Mouse (Mus musculus): Measurements from ENCODE around the gene Ppp2r5d. TPM values are rescaled to one million over a fixed set of nuclear protein-coding genes. Genes with fewer than 3 reads are reported as not detected.

Ppp2r5d gene
- polyA plus RNA-seq, 2 experiments, result 83.2 to 115 TPM

DNA sequence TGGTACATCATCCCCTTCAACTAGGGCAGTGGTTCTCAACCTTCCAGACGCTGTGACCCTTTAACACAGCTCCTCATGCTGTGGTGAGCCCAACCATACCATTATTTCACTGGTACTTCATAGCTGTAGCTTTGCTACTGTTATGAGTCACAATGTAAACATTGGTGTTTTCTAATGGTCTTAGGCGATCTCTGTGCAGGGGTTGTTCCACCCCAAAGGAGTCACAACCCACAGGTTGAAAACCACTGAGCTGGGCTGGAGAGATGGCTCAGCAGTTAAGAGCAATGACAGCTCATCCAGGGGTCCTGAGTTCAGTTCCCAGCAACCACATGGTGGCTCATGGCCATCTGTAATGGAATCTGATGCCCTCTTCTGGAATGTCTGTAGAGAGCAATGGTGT is 13.5 kb downstream of the Ppp2r5d start:
- DNase-seq (ENCODE audit: low spot score) (no peak), ATAC-seq (ENCODE audit: low FRiP score, low read depth) (no peak)
- WGBS, result 96% methylated on average over 2 of the region's 2 CpGs
- Histone ChIP-seq H3K9me3 (ENCODE audit: control insufficient read depth, low read length) (no peaks in the 10 kb centered on the region), H3K4me2 (replicated peaks; ENCODE audit: low read depth, low read length, severe bottlenecking) (no peak overlapping the region), H3K27ac (replicated peaks; ENCODE audit: low read depth, low read length) (no peak overlapping the region), H3K36me3 (ENCODE audit: control insufficient read depth, insufficient read depth, low read length) (peaks cover 39% of the 10 kb centered on the region), H3K27me3 (ENCODE audit: control insufficient read depth, insufficient read depth, low read length) (no peaks in the 10 kb centered on the region), H3K4me1 (ENCODE audit: control insufficient read depth, insufficient read depth, low read length) (no peaks in the 10 kb centered on the region), H3K9ac (ENCODE audit: low read depth, low read length, severe bottlenecking) (no peak overlapping the region), H3K4me3 (replicated peaks; ENCODE audit: low read length) (no peak overlapping the region)
- no peak for TF ChIP-seq POLR2A (IDR thresholded peaks at IDR 0.05; ENCODE audit: borderline replicate concordance, extremely low read depth, insufficient read depth, insufficient read length)

DNA sequence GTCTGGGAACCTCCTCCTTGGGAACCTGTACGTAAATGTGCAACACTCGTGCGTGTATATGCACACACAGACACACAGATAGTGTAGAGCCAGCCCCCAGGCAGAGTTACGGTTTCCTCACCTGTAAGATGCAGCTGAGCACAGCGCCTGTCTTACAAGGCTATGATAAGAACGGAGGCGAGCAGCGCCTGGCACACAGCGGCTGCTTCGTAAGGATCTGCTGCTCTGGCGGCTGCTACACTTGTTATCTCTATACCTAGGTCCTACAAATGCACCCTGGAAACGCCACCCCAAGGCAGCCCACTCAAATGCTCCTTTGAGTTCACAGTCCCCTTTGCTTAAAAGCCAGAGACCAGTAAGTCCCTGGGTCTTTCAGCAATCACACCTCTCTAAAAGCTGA is 14.2 kb downstream of the Ppp2r5d start:
- H3K9ac ChIP-seq (ENCODE audit: low read depth, low read length, severe bottlenecking), result no peak overlapping the region
- H3K4me3 ChIP-seq (replicated peaks; ENCODE audit: low read length), result no peak overlapping the region
- H3K4me2 ChIP-seq (replicated peaks; ENCODE audit: low read depth, low read length, severe bottlenecking), result no peak overlapping the region
- TF ChIP-seq POLR2A (IDR thresholded peaks at IDR 0.05; ENCODE audit: borderline replicate concordance, extremely low read depth, insufficient read depth, insufficient read length), result no peak
- no peaks in the 10 kb centered on the region for H3K9me3 ChIP-seq (ENCODE audit: control insufficient read depth, low read length)
- H3K4me1 ChIP-seq (ENCODE audit: control insufficient read depth, insufficient read depth, low read length), result no peaks in the 10 kb centered on the region
- WGBS, result 96% methylated on average over 12 of the region's 12 CpGs
- peaks cover 46% of the 10 kb centered on the region for H3K36me3 ChIP-seq (ENCODE audit: control insufficient read depth, insufficient read depth, low read length)
- no peak overlapping the region for H3K27ac ChIP-seq (replicated peaks; ENCODE audit: low read depth, low read length)
- no peaks in the 10 kb centered on the region for H3K27me3 ChIP-seq (ENCODE audit: control insufficient read depth, insufficient read depth, low read length)
- ATAC-seq (ENCODE audit: low FRiP score, low read depth) (no peak), DNase-seq (ENCODE audit: low spot score) (no peak)

DNA sequence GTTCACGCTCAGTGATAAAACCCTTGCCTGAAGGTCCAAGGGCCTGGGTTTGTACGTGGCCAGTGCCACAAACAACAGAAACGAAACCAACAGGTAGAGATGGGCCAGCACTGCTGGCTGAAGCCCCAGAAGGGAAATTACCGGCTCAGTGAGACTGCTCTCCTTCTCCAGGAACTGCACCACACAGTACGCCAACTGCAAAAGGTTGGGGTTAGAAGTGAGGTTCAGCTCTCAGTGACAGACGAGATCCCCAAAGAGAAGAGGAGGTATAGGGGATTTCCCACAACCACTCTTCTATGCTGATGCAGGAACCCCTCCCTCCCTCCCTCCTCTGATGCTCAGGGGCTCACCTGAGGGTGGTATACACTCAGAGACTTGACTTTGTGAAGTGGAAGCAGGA is 19.0 kb downstream of the Ppp2r5d start:
- no peaks in the 10 kb centered on the region for H3K27me3 ChIP-seq (ENCODE audit: control insufficient read depth, insufficient read depth, low read length)
- DNase-seq (ENCODE audit: low spot score) (no peak), ATAC-seq (ENCODE audit: low FRiP score, low read depth) (no peak)
- no peak overlapping the region for H3K27ac ChIP-seq (replicated peaks; ENCODE audit: low read depth, low read length)
- peaks cover 65% of the 10 kb centered on the region for H3K36me3 ChIP-seq (ENCODE audit: control insufficient read depth, insufficient read depth, low read length)
- H3K4me1 ChIP-seq (ENCODE audit: control insufficient read depth, insufficient read depth, low read length), result peaks cover 5% of the 10 kb centered on the region
- no peaks in the 10 kb centered on the region for H3K9me3 ChIP-seq (ENCODE audit: control insufficient read depth, low read length)
- 91% methylated on average over 6 of the region's 6 CpGs for WGBS
- H3K4me3 ChIP-seq (replicated peaks; ENCODE audit: low read length), result no peak overlapping the region
- no peak overlapping the region for H3K4me2 ChIP-seq (replicated peaks; ENCODE audit: low read depth, low read length, severe bottlenecking)
- H3K9ac ChIP-seq (ENCODE audit: low read depth, low read length, severe bottlenecking), result no peak overlapping the region
- no peak for TF ChIP-seq POLR2A (IDR thresholded peaks at IDR 0.05; ENCODE audit: borderline replicate concordance, extremely low read depth, insufficient read depth, insufficient read length)

DNA sequence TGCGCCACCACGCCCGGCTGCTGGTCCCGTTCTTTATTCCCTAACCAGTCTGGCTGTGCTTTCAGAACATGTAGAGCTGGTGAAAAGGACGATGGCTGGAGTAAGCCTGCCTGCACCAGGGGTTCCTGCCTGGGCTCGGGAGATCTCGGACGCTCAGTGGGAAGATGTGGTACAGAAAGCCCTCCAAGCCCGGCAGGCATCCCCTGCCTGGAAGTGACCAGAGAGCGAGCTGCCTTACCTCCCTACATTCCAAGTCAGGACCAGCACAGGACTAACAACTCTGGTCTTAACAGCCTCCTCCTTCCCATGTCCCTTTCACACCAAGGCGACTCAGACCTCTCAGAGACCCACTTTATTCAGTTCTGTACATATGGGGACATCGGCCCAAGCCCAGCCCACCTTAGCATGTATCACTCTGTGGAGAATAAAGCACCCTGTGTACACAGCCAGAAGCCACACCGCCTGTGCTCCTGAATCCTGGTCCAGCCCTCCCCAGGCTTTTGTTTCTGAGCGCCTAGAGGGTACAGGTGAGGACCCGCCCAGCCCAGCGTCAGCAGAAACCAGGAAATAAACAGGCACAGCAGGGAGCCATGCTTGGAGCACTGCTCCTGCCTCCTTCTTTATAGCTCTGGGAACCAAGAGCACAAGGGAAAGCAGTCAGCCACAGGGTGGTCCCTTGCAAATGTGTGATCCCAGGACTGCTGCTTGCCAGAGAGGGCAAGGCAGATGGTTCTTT is 22.1 kb downstream of the Ppp2r5d start:
- Histone ChIP-seq H3K27ac (replicated peaks; ENCODE audit: low read depth, low read length) (no peak overlapping the region), H3K4me2 (replicated peaks; ENCODE audit: low read depth, low read length, severe bottlenecking) (no peak overlapping the region), H3K9me3 (ENCODE audit: control insufficient read depth, low read length) (no peaks in the 10 kb centered on the region), H3K27me3 (ENCODE audit: control insufficient read depth, insufficient read depth, low read length) (no peaks in the 10 kb centered on the region), H3K4me1 (ENCODE audit: control insufficient read depth, insufficient read depth, low read length) (peaks cover 15% of the 10 kb centered on the region), H3K4me3 (replicated peaks; ENCODE audit: low read length) (no peak overlapping the region), H3K9ac (ENCODE audit: low read depth, low read length, severe bottlenecking) (no peak overlapping the region), H3K36me3 (ENCODE audit: control insufficient read depth, insufficient read depth, low read length) (peaks cover 60% of the 10 kb centered on the region)
- ATAC-seq (ENCODE audit: low FRiP score, low read depth) (no peak), DNase-seq (ENCODE audit: low spot score) (no peak)
- WGBS, result 80% methylated on average over 16 of the region's 16 CpGs
- no peak for TF ChIP-seq POLR2A (IDR thresholded peaks at IDR 0.05; ENCODE audit: borderline replicate concordance, extremely low read depth, insufficient read depth, insufficient read length)

DNA sequence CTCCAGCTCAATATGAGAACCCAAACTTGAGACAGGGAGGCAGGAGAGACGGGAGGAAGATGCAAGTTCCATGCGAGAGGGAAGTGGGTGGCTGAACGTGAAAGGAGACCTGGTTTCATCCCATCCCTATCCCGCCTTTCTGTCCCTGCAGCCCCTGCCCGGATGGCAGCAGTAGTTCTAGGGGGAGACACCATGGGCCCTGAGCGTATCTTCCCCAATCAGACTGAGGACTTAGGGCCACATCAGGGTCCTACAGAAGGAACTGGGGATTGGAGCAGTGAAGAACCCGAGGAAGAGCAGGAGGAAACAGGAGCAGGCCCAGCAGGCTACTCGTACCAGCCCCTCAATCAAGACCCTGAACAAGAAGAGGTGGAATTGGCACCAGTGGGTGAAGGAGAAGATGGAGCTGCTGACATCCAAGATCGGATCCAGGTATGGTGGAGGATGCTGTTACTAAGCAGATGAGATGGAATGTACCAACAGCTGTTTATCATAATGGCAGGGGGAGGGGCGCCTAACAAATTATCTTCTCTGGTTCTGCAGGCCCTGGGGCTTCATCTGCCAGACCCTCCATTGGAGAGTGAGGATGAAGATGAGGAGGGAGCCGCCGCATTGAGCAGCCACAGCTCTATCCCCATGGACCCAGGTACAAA is 23.3 kb downstream of the Ppp2r5d start:
- H3K4me1 ChIP-seq (ENCODE audit: control insufficient read depth, insufficient read depth, low read length), result peaks cover 15% of the 10 kb centered on the region
- DNase-seq (ENCODE audit: low spot score), result no peak
- H3K27me3 ChIP-seq (ENCODE audit: control insufficient read depth, insufficient read depth, low read length), result no peaks in the 10 kb centered on the region
- TF ChIP-seq POLR2A (IDR thresholded peaks at IDR 0.05; ENCODE audit: borderline replicate concordance, extremely low read depth, insufficient read depth, insufficient read length), result no peak
- H3K9ac ChIP-seq (ENCODE audit: low read depth, low read length, severe bottlenecking), result peak overlapping the region; percentile 73
- WGBS, result 22% methylated on average over 12 of the region's 12 CpGs
- peak overlapping the region; percentile 53; the same call in 1 of the 2 replicates for H3K27ac ChIP-seq (replicated peaks; ENCODE audit: low read depth, low read length)
- peaks cover 60% of the 10 kb centered on the region for H3K36me3 ChIP-seq (ENCODE audit: control insufficient read depth, insufficient read depth, low read length)
- ATAC-seq (ENCODE audit: low FRiP score, low read depth), result no peak
- H3K4me3 ChIP-seq (replicated peaks; ENCODE audit: low read length), result peak overlapping the region; percentile 87
- H3K9me3 ChIP-seq (ENCODE audit: control insufficient read depth, low read length), result no peaks in the 10 kb centered on the region
- H3K4me2 ChIP-seq (replicated peaks; ENCODE audit: low read depth, low read length, severe bottlenecking), result peak overlapping the region; percentile 86
